9 mouse cellular contexts compared by ENCODE assay signal in the genomic region with DNA sequence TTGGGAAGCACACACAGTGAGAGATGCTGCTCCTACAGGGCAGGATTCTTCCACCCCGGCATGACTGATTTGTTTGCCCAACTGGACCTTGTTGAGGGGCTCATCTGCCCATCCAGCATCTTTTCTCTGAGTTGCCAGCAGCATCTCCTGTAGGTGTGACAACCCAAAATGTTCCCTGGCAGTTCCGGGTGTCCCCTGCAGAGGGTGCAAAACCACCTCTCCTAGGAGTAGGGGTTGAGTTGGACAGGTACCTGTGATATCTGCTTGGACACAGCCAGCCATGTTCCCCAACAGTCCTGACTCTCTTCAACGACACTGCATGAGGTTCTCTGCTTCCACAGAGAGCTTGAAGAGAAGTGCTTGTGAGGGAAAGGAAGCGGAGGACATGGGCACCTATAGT. TPM values are rescaled to one million over a fixed set of nuclear protein-coding genes. Genes with fewer than 3 reads are reported as not detected.
DNase-seq lines count a peak whose midpoint lies in the region; TF ChIP-seq lines count a peak whose summit lies in the region.
"Had no signal": no experiment of that assay in that cellular context is flagged by ENCODE, and none has a peak within 500 bp of the region (broad histone marks: within the 10 kb centered on the region; RNA-seq: fewer than 3 reads in every experiment).

No protein-coding gene starts in this region.

- H3K4me3 ChIP-seq in lung, adult 2 months (replicated peaks; ENCODE audit: extremely low read depth, low read depth, low read length), result no peak overlapping the region
- H3K4me3 ChIP-seq in hindbrain, embryonic 10.5 days, result no peak overlapping the region
- H3K4me3 ChIP-seq: heart, embryonic 15.5 days had no signal

- peaks cover 26% of the 10 kb centered on the region; the same call in 1 of the 2 replicates for H3K36me3 ChIP-seq in hindbrain, embryonic 10.5 days
- H3K36me3 ChIP-seq: heart, embryonic 15.5 days had no signal

- no peak overlapping the region for H3K27ac ChIP-seq in hindbrain, embryonic 10.5 days
- H3K27ac ChIP-seq: heart, embryonic 15.5 days had no signal

- no peaks in the 10 kb centered on the region for H3K27me3 ChIP-seq in hindbrain, embryonic 10.5 days (ENCODE audit: insufficient read depth, poor library complexity, severe bottlenecking)
- H3K27me3 ChIP-seq: heart, embryonic 15.5 days had no signal

- no peak for TF ChIP-seq POLR2A in lung, adult 2 months (IDR thresholded peaks at IDR 0.05; ENCODE audit: borderline replicate concordance, extremely low read depth, low read depth, low read length)

- peak; percentile 46 for DNase-seq in adrenal gland, postnatal 14 days
- DNase-seq in adrenal gland, postnatal 4 days (ENCODE audit: low spot score in 2 of 2), result no peak
- DNase-seq in ovary, postnatal 14 days (ENCODE audit: low spot score), result peak; percentile 21
- DNase-seq in ovary, postnatal 10 days (ENCODE audit: low spot score), result no peak
- peak; percentile 39 for DNase-seq in lung, adult 2 months
- peak; percentile 23 to 36 for DNase-seq in thymus, postnatal 36 days
- DNase-seq in left cerebral cortex, adult 11 months (ENCODE audit: low spot score), result no peak
- no peak for DNase-seq in hindbrain, embryonic 10.5 days (ENCODE audit: low spot score)

- H3K4me1 ChIP-seq in lung, adult 2 months (ENCODE audit: control insufficient read depth, insufficient read depth, low read length), result no peaks in the 10 kb centered on the region
- peaks cover 4% of the 10 kb centered on the region for H3K4me1 ChIP-seq in hindbrain, embryonic 10.5 days (replicated peaks)
- H3K4me1 ChIP-seq: heart, embryonic 15.5 days had no signal

- 84% methylated on average over 4 of the region's 4 CpGs for WGBS in lung, adult 2 months
- WGBS in hindbrain, embryonic 10.5 days, result 84% methylated on average over 4 of the region's 4 CpGs

- TF ChIP-seq CTCF in lung, adult 2 months (IDR thresholded peaks at IDR 0.05; ENCODE audit: insufficient read depth, low read length), result peak; percentile 42; the same call in 1 of the 2 replicates

- no peaks in the 10 kb centered on the region for H3K9me3 ChIP-seq in hindbrain, embryonic 10.5 days
- H3K9me3 ChIP-seq: heart, embryonic 15.5 days had no signal

RNA-seq across cellular contexts. Expression of a gene that starts 5.8 kb away (rescaled TPM):
- 1.7 and 2.5 TPM in 2 replicates for total RNA-seq in adrenal gland, postnatal 14 days (2021)
- total RNA-seq in adrenal gland, postnatal 4 days (2021), result 1 to 10 TPM; 4.2 to 5.6 TPM
- 2.8 and 3.0 TPM in 2 replicates for polyA plus RNA-seq in lung, adult 2 months (2012; rRNA removed)
- 1.3 and 1.8 TPM in 2 replicates for polyA plus RNA-seq in hindbrain, embryonic 10.5 days (2016; fragmentation: Nextera tagmentation; extraction: Ambion mirVana)

RNA-seq across cellular contexts. Expression of a gene that starts 53.0 kb away (rescaled TPM):
- total RNA-seq in adrenal gland, postnatal 14 days (2021), result 50.1 and 51.3 TPM in 2 replicates
- total RNA-seq in adrenal gland, postnatal 4 days (2021), result 10 to 100 TPM; 54.2 to 54.4 TPM
- polyA plus RNA-seq in lung, adult 2 months (2012; rRNA removed), result 16.3 and 21.2 TPM in 2 replicates
- 97.1 and 98.4 TPM in 2 replicates for polyA plus RNA-seq in hindbrain, embryonic 10.5 days (2016; fragmentation: Nextera tagmentation; extraction: Ambion mirVana)

Comparison
In these comparisons a context has a peak if more than half of its experiments do, and no peak if none do; other contexts are left out.
1. DNase-seq: peak in adrenal gland, postnatal 14 days (single experiment), ovary, postnatal 14 days (single experiment), lung, adult 2 months (single experiment) and thymus, postnatal 36 days (2 of 2); none in adrenal gland, postnatal 4 days (0 of 2), ovary, postnatal 10 days (single experiment), left cerebral cortex, adult 11 months (single experiment) and hindbrain, embryonic 10.5 days (single experiment).